Mouse (Mus musculus) brown adipose tissue, adult 24 weeks (tissue): ENCODE results near the gene Lrrc20. TPM values are rescaled to one million over a fixed set of nuclear protein-coding genes. Genes with fewer than 3 reads are reported as not detected.

Experiments
- H3K27ac ChIP-seq: fragments of 200-500 bp; replicated peaks from 2 replicates; pipeline ENCODE4 v1.5.1; 2012; ENCODE audit warnings: low read depth, mild to moderate bottlenecking, low read length
- H3K4me1 ChIP-seq: fragments of 200-500 bp; 2 replicates; pipeline ENCODE4 v1.6.1; 2012; ENCODE audit warnings: low read length, mixed read lengths; ENCODE audit not compliant: control insufficient read depth, insufficient read depth, insufficient read length
- H3K4me3 ChIP-seq: fragments of 200-500 bp; 2 replicates; pipeline ENCODE4 v1.5.1; 2012; ENCODE audit warnings: low read depth, mild to moderate bottlenecking, low read length, moderate library complexity; ENCODE audit not compliant: insufficient read depth
- polyA plus RNA-seq: library from polyadenylated mRNA; stranded (reverse); fragments of >200 nt; gene quantifications from 2 replicates; pipeline ENCODE4 v1.2.4, GENCODE M21; 2012; ENCODE audit not compliant: missing spikeins, insufficient read depth, insufficient read length

Gene Lrrc20
- polyA plus RNA-seq, 1 experiment: 11.6 TPM

DNA sequence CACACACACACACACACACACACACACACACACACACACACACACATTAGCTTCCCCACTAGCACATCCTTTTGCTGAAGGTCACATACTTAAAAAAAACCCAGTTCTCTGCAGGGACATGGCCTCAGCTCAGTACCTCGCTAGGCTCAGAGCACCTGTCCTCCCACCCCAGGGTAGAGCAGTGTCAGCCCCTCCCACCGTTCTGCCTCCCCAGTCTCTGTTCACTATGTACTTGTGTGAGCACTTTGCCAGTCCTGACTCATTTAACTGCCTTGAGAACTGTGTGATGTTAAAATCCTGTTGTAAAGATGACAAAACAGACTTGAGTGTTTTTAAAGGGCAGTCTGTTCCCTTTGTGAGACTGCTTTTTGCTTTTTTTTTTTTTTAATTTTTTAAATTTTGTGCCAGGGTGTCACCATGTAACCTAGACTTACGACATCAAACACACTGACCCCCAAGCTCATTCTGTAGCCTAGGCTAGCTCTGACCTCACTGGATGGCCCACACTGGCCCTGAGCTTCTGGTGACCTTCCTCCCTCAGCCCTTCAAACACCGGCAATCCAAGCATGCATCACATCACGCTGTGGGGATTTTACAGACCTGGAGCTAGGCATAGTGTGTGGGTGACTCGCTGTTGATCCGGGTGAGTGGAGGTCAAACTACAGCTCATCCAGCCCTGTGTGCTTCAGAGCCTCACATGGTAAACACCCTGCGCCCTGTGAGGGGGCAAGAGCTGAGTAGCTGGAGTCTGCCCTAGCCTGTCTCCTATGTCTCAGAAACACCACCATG, 11.1 kb downstream of the Lrrc20 start:
- Histone ChIP-seq H3K4me3 (no peak overlapping the region), H3K4me1 (no peaks in the 10 kb centered on the region), H3K27ac (no peak overlapping the region)

DNA sequence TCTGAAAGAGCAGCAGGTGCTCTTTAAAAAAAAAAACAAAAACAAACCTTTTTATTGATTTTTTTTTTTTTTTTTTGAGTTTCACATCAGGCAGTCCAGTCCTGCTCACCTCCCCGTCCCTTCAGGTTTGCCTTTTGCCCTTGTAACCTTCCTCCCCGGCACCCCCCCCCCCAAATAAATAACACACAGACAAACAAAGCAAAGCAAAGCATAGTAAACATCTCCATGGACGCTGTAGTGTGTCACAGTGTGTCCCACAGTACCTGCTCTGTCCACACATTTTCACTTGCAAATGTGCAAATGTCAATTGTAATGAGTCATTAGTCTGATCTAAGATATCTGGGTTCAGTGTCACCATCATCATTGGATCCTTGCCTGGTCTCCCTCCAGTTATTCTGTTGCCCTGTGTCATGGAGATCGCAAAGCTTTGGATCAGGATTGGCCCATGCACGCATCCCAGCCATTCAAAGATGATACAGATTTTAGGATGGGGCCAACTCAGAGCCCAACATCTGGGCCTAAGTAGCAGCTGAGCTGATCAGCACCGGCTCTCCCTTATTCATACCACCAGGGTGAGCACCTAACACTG, 13.0 kb downstream of the Lrrc20 start:
- Histone ChIP-seq H3K4me3 (no peak overlapping the region), H3K4me1 (no peaks in the 10 kb centered on the region), H3K27ac (no peak overlapping the region)

DNA sequence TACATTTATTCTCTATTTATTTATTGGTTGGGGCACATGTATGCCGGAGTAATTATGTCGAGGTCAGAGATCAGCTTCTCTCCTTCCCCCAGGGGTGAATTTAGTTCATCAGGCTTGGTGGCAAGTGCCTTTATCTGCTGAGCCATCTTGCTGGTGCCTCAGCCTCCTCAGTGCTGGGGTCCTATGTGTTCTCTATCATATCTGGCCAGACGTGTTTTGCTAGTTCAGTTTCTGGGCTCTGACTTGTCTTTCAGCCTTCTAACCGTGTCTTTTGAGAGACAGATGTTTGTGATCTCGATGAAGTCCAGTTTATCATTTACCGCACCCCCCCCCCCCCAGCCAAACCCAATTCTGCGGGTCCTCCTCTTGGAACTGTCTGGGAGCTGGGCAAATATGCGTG, 16.0 kb downstream of the Lrrc20 start:
- Histone ChIP-seq H3K27ac (no peak overlapping the region), H3K4me1 (no peaks in the 10 kb centered on the region), H3K4me3 (no peak overlapping the region)

DNA sequence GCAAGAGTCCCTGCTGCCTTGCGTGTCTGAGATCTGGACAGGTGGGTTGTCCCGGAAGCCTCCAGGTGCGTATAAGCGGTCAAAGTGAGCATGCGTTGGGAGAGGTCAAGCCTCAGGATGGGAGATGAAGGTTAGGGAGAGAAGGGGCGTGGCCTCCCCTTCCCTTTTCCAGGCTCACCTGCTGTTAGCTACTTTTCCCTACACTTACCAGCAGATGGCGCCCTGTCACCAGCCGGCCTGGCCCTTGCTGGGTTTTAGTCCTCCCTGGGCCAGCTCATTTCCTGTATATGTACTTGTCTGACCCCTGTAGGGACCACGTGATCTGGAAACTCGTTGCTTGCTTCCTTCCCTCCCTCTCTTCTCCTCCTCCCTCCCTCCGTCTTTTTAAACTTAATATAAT, 16.4 kb downstream of the Lrrc20 start:
- Histone ChIP-seq H3K4me1 (no peaks in the 10 kb centered on the region), H3K4me3 (no peak overlapping the region), H3K27ac (no peak overlapping the region)

DNA sequence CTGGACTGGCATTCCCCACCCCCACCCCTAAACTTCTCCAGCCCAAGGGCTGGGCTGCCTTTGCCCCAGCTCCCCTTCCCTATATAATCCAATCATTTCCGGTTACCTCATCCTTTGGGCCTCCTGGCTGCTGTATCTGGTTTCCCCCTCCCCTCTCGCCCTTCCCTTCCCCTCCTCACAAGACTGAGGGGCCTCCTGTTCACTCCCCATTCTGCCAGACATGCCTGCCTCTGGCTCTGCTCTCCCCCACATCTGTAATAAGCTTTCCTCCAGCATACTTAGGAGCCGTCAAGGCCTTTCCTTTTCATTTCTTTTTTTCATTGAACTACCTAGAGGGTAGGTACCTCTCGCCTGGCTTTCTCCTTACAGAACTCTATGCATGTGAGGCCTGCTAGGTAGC, 19.9 kb downstream of the Lrrc20 start:
- Histone ChIP-seq H3K27ac (no peak overlapping the region), H3K4me1 (no peaks in the 10 kb centered on the region), H3K4me3 (no peak overlapping the region)

DNA sequence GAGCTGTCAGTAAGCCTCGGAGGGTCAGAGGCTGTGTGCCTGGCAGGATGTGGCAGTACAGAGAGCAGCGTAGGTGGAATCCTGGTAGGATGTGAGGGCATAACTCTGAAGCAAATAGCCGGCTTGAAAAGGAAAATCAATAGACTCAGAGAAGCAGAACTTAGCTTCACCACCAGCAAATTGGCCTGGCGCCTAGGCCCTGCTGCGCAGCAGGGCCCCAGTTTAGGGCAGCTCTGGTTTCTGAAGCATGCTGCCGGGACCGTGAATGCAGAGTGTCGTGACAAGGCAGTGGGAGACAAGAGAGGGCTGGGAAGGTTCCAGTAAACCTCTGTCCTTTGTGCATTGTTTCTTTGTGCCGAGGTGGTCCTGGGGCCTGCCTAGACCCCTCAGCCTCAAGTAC, 20.6 kb downstream of the Lrrc20 start:
- Histone ChIP-seq H3K4me3 (no peak overlapping the region), H3K27ac (no peak overlapping the region), H3K4me1 (no peaks in the 10 kb centered on the region)

DNA sequence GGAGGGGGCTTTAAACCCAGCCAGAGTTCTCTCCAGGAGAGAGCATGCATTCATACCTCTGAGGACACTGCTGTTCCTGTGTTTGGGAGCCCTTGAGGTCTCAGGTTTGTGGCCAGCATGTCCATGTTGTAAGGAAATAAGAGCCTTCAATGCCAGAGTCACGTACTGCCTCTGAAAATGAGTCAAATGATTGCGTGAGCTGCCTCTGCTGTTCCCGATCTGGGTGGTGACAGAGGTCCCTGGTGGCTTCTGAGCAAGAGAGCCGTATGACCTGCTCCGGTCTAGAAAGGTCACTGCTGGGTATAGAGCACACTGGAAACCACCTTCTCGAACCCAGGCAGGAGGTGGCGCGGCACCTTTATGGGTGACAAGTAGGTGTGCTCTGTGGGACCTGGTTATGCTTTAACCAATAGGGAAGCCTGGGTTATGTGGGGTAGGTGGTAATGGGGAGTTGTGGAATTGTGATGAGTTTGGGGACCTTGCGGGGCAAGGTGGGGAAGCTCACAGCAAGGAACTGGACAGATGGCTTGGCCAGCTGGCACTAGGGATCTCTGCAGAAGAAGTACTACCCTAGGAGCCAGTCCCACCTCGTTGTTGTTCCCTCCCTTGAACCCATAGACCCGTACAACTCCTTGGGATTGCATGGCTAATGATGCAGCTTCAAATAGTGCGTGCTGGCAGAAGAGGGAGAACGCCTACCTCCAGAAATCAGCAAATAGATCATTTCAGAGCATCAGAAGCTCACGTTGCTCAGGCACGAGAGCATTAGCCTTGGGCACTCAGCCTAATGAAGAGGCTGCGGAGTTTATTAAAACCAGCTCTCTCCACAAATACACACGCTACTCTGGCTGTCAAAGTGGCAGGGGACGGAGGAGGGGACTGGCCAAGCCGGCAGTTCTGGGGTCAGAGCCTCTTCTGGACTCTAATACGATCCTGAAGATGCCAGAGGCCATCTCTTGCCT, 24.2 kb downstream of the Lrrc20 start:
- Histone ChIP-seq H3K27ac (peak overlapping the region; percentile 59), H3K4me1 (no peaks in the 10 kb centered on the region)

DNA sequence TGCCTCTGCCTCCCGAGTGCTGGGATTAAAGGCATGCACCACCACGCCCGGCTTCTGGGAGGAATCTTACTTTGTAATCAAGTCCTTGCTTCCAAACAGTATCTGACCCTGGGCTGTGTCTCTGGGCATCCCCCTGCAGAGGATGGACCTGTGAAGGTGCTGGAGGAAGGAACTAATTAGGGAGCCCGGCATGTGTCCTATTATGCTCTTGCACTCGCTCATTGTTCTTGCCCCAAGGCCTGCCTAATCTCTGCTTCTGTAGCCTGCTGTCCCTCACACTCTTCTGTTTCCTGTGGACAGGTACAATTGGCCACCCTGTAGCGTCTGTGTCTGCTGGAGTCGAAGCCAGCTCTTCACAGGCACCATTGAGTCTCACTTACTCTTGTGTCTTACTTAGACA, 25.2 kb downstream of the Lrrc20 start:
- Histone ChIP-seq H3K4me3 (no peak overlapping the region), H3K27ac (no peak overlapping the region)

More for the DNA sequence above, 24.2 kb downstream of the Lrrc20 start:
- H3K4me3 ChIP-seq: peak overlapping the region; percentile 26

DNA sequence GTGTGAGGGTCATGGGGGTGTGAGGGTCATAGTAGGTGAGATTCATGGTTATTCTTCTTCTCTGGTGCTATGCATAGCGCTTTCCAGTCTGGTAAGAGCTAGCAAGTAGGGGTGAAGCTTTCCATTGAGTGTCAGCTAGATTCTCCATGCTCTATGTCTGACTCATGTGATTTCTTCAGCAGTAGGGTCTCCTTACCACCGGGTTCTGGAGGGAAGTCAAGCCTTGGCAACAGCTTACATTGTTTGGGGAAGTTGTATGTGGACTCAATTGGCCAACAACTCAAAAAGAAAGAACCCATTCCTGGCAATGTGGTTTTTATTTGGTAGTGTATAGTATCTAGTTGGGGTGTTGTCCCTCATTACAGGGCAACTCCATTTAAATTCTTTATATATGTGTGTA, 28.5 kb downstream of the Lrrc20 start:
- Histone ChIP-seq H3K4me3 (no peak overlapping the region), H3K4me1 (no peaks in the 10 kb centered on the region; the same call in 1 of the 2 replicates), H3K27ac (no peak overlapping the region)

More for the DNA sequence above, 25.2 kb downstream of the Lrrc20 start:
- H3K4me1 ChIP-seq: no peaks in the 10 kb centered on the region

DNA sequence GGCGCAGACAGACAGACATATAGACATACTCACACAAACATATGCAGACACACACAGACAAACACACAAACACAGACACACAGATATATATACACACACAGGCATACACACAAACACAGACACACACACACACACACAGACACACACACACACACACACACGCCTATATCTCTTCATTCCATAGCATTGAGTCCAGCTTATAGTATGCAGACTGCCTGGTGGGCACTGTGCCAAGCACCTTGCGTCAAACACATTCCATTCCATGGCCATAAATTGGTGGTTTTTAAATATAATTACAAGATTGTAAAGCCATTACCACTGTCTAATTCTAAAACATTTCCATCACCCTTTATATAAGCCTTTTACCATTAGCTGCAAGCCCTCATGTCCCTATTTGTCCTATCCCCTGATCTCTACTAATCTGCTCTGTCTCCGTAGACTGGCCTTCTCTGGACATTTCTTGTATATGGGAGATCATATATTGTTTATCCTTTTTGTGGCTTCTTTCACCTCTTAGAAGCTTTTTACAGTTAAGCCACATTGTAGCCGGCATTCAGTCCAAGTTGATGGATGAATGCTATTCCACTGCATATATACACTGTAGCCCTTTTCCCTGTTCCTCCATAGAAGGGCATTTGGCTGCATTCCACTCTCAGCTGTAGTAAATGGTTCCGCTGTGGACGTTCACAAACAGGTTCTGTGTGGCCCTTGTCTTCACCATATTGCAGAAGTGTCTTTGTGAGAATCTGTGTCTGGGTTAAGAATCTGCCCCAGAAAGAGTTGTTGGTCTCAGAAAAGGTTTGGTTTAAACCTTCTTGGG, 31.0 kb downstream of the Lrrc20 start:
- Histone ChIP-seq H3K4me3 (no peak overlapping the region), H3K27ac (no peak overlapping the region), H3K4me1 (no peaks in the 10 kb centered on the region; the same call in 1 of the 2 replicates)

DNA sequence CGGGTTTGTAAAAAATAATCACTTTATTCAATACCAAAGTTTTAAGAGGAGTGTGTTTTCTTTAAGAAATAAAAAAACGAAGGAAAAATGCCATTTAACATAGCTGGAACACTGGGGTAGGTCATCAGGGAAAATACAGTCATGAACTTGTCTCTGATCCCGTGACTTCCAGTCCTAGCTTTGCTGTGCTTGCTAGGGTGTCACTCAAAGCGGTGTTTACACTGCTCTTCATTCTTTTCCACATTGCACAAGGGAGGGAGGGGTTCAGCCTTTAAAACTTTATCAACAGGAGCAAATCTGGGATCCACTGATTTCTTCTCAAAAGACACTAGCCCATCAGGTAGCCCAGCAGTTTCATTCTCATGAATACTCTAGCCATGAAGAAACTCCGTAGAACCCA, 34.3 kb downstream of the Lrrc20 start:
- Histone ChIP-seq H3K4me1 (no peaks in the 10 kb centered on the region; the same call in 1 of the 2 replicates), H3K4me3 (0 out of 2 replicates have a peak overlapping the region, but pooled peaks have one; percentile 9)

DNA sequence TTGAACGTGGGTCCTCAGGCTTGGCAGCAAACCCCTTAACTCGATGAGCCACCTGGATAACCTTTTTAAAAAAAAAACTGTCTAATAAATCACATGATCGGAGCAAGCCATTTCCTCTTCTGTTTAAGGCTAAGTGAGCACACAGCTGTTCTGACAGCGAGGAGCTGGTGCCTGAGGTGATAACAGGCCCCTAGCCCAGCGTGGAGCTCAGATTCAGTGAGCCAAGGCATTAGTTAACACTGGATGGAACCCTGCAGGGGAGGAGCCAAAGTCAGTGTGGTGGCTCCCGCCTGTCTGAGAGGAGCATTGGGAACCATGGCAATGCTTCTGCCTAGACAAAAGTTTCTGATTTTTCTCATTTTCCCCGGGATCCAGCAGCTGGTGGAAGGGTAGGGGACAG, 35.2 kb downstream of the Lrrc20 start:
- Histone ChIP-seq H3K27ac (no peak overlapping the region), H3K4me1 (no peaks in the 10 kb centered on the region; the same call in 1 of the 2 replicates), H3K4me3 (no peak overlapping the region)

More for the DNA sequence above, 34.3 kb downstream of the Lrrc20 start:
- H3K27ac ChIP-seq: peak overlapping the region; percentile 62

DNA sequence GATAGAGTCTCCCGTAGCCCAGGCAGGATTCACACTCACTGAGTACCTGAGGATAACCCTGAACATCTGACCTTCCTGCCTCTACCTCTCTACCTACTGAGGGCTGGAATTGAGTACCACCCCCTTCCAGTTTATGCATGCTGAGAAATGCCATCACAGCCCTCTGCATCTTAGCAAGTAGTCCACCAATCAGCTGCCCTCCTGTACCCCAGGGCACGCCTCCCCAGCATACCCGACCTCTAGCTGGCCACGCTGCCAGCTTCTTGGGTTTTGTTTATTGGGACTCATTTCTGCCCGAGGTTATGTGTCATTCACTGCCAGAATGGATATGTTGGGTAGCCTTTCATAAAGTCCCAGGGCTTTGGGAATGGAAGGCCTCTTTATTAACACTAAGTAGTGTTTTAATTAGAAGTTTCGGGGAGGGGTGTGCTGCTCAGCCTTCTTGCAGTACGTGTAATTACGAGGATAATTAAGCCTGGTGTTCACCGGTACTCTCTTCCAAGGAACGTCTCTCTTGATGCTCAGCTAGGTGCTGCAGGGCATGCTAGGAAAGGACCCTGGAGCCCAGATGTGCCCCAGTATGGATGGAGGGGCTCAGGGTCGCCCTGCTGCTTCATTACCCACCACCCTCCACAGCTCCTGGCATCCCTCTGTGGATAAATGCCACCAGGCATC, 36.8 kb downstream of the Lrrc20 start:
- H3K27ac ChIP-seq: no peak overlapping the region
- no peaks in the 10 kb centered on the region; the same call in 1 of the 2 replicates for H3K4me1 ChIP-seq
- H3K4me3 ChIP-seq: no peak overlapping the region

DNA sequence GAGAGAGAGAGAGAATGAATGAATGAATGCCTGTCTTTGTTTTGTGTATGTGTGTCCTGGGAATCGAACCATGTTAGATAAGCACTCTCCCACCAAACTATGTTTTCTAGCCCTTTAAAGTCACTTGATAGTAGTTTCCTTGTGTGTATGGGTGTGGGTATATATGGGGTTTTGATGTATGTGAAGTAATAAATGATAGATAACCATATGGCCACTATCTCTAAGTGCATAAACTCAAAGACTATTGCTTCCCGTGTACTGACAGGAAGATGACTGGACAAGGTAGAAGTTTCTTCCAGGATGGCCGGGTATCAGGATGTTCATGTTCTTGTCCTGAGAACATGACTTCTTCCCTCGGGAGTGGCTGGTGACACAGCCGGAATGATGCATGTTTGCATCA, 41.3 kb downstream of the Lrrc20 start:
- no peak overlapping the region for H3K27ac ChIP-seq
- no peaks in the 10 kb centered on the region for H3K4me1 ChIP-seq
- no peak overlapping the region for H3K4me3 ChIP-seq
